Mouse (Mus musculus): ENCODE measurements at regions not wholly inside any gene's neighbourhood (a gene's known extent, or its start where the extent isn't known, plus 50 kb on each side); places are given as distances from the start of the nearest gene placed in this dataset.

- TF ChIP-seq CTCF (conservative IDR thresholded peaks at IDR 0.05; ENCODE audit: insufficient read depth, insufficient read length, low read depth, low read length) (no peak), POLR2A (IDR thresholded peaks at IDR 0.05; ENCODE audit: low read depth, low read length) (no peak)
These were observed 191.4 kb downstream of the Ube2e3 start for GRCm38 (mm10) chr2:79059115-79059943.

Measured in kidney, adult 2 months (tissue).